Mouse (Mus musculus): Measurements from ENCODE around the gene Wnt2b.

Gene Wnt2b

GRCm38 (mm10) chr3:104963331-104964276 lies 1.9 kb upstream of the Wnt2b start:
- no peak for DNase-seq

- DNase-seq = no peak
Measured at GRCm38 (mm10) chr3:104962866-104963265, 1.1 kb upstream of the Wnt2b start.

- DNase-seq = no peak
Measured at GRCm38 (mm10) chr3:104962141-104962611, 455 bp upstream of the Wnt2b start.

- DNase-seq = no peak
Measured at GRCm38 (mm10) chr3:104960026-104961000, 1.4 kb downstream of the Wnt2b start.

- no peak for DNase-seq
Measured at GRCm38 (mm10) chr3:104956131-104956581, 5.6 kb downstream of the Wnt2b start.

- no peak for DNase-seq
Measured at GRCm38 (mm10) chr3:104954551-104954950, 7.2 kb downstream of the Wnt2b start.

- no peak for DNase-seq
Measured at GRCm38 (mm10) chr3:104954137-104954536, 7.6 kb downstream of the Wnt2b start.

GRCm38 (mm10) chr3:104952891-104953670 lies 8.6 kb downstream of the Wnt2b start:
- no peak for DNase-seq

- DNase-seq = no peak
Measured at GRCm38 (mm10) chr3:104950926-104951325, 10.8 kb downstream of the Wnt2b start.

GRCm38 (mm10) chr3:104944894-104945293 lies 16.8 kb downstream of the Wnt2b start:
- DNase-seq = no peak

- no peak for DNase-seq
Measured at GRCm38 (mm10) chr3:104943333-104943732, 18.4 kb downstream of the Wnt2b start.

- no peak for DNase-seq
Measured at GRCm38 (mm10) chr3:104942682-104943081, 19.0 kb downstream of the Wnt2b start.

- DNase-seq = no peak
Measured at GRCm38 (mm10) chr3:104940691-104941090, 21.0 kb downstream of the Wnt2b start.

GRCm38 (mm10) chr3:104938327-104938726 lies 23.4 kb downstream of the Wnt2b start:
- DNase-seq = no peak

- DNase-seq = no peak
Measured at GRCm38 (mm10) chr3:104937728-104938305, 23.9 kb downstream of the Wnt2b start.

GRCm38 (mm10) chr3:104929385-104929784 lies 32.3 kb downstream of the Wnt2b start:
- no peak for DNase-seq

GRCm38 (mm10) chr3:104914986-104915385 lies 46.7 kb downstream of the Wnt2b start:
- DNase-seq = no peak

- no peak for DNase-seq
Measured at GRCm38 (mm10) chr3:104909195-104909594, 52.5 kb downstream of the Wnt2b start.

- DNase-seq = no peak
Measured at GRCm38 (mm10) chr3:104906007-104906406, 55.7 kb downstream of the Wnt2b start.

GRCm38 (mm10) chr3:104905389-104905788 lies 56.3 kb downstream of the Wnt2b start:
- no peak for DNase-seq

- no peak for DNase-seq
Measured at GRCm38 (mm10) chr3:104901154-104901553, 60.6 kb downstream of the Wnt2b start.

GRCm38 (mm10) chr3:104896141-104896540 lies 65.6 kb downstream of the Wnt2b start:
- no peak for DNase-seq

All from cerebellum, postnatal 25 days (tissue).